Mouse (Mus musculus) lung, postnatal 36 days (tissue): Measurements from ENCODE around the gene Col15a1.

Source experiments
- DNase-seq: peaks from one replicate; pipeline ENCODE4 v3.0.0; 2022; ENCODE audit warnings: mixed read lengths

The Col15a1 gene

GRCm38 (mm10) chr4:47231322-47231721 lies 23.4 kb downstream of the Col15a1 start:
- no peak for DNase-seq

DNA sequence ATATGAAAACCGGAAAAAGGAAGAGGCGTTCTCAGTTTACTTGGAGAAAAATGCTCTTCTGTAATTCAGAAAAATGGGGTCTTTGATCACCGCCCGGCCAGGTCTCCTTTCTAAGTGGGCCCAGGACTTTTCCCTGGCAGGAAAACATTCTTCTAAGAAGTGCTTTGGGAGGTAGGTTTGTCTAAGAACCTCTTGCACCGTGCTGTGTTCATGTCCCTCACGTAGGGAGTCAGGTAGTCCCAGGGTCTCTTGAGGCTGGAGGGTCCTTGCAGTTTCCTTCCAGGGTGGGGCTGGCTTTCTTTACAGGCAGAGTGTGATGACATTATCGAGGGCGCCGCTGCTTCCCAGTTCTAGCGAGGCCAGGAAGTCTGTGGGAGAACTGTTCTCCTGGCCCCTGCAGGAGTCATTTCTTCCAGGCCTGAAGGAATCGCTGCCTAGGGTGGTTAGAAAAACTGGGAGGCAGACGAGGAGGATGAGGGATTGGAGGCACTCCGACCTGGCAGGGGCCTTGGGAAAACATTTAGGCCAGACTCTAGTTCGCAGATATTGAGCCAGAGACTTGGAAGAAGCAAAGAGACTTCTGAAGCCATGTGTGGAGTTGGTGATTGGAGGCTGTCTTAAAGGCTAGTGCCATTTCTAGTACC lies 25.4 kb downstream of the Col15a1 start:
- no peak for DNase-seq

DNA sequence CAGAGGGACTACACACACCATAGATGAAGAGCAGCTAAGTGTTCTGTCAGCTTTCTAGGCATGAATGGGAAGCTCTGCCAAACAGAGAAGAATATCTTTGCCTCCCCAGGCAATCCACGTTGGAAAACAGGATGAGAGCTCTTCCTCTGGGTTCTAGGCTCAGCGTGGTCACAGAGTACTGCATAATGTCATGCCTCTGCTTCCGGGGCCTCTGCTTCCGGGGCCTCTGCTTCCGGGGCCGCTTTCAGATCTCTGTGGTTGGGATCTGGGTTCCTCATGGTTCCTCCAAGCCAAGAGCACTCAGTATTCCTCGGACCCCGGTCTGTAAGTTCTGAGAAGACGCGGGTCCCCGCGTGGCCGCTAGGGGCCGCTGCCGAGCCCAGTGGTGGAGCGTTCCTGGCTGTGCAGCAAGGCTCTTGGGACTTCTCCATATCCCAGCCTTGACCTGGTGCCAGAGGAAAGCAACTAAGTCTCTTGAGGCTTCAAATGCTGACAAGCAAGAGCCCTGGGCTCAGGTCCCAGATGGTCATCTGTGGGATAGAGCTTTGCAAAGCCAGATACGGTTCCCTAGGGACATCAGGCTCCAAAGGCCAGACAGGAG lies 26.8 kb downstream of the Col15a1 start:
- peak; percentile 88 for DNase-seq

- no peak for DNase-seq
Measured at GRCm38 (mm10) chr4:47235312-47235711, 27.4 kb downstream of the Col15a1 start.

GRCm38 (mm10) chr4:47236104-47236503 lies 28.1 kb downstream of the Col15a1 start:
- DNase-seq, result no peak

GRCm38 (mm10) chr4:47237220-47237619 lies 29.3 kb downstream of the Col15a1 start:
- DNase-seq, result no peak

- no peak for DNase-seq
Measured at GRCm38 (mm10) chr4:47239114-47239513, 31.2 kb downstream of the Col15a1 start.

GRCm38 (mm10) chr4:47240901-47241300 lies 32.9 kb downstream of the Col15a1 start:
- no peak for DNase-seq

- DNase-seq, result no peak
Measured at GRCm38 (mm10) chr4:47242127-47242526, 34.2 kb downstream of the Col15a1 start.

- no peak for DNase-seq
Measured at GRCm38 (mm10) chr4:47244651-47245050, 36.7 kb downstream of the Col15a1 start.

GRCm38 (mm10) chr4:47245621-47246020 lies 37.7 kb downstream of the Col15a1 start:
- no peak for DNase-seq

GRCm38 (mm10) chr4:47246811-47247210 lies 38.9 kb downstream of the Col15a1 start:
- DNase-seq, result no peak

- DNase-seq, result no peak
Measured at GRCm38 (mm10) chr4:47247574-47247973, 39.6 kb downstream of the Col15a1 start.

- no peak for DNase-seq
Measured at GRCm38 (mm10) chr4:47249193-47249592, 41.2 kb downstream of the Col15a1 start.

DNA sequence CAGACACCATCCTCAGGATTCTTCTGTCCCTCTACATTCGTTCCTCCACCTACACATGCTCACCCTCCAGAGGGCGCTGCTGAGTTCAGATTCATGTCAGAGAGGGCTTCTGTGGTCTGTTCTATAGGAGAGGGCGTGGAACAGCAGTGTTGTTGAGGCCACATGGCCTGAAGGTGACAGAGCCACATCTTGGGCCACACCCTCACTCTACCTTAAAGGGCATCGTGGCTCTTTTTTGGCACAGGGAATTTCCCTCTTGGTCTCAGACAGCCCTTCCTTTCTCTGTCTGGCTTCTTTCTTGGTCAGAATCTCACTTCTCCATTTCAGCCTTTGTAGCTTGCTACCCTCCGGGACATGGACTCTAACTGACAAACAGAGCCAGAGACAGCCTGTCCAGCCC lies 43.1 kb downstream of the Col15a1 start:
- peak; percentile 92 for DNase-seq

DNA sequence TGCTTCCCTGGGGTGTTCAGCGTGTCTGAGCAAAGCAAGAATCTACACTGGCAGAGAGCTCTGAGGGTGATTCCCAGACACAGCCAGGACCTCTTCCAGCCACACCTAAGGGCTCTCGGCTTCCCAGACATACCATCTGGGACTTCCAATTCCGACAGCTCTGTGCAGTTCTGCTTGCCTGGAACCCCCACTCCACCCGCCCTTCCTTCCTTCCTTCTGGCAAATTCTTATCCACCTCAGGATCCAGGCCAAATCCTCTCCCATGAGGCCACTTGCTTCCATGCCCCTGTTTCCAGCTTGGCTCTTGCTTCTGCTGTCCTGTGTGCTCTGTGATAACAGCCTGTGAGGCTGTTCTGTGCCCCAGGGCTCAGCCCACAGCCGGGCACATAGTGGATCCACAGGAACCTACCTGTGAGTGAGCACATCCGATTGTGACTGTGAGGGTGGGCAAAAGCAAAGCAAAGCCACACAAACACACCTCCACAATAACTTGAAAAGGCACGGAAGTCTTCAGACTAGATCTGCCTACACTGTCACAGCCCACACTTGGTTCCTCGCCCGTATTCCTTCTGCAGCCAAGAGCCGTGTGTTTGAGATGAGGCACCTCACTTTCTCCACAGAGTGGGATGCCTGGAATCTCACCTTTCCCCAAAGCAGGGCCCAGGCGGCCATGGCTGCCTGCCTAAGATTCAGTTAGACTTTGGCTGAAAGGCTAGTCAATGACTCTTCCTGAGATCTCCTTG lies 43.9 kb downstream of the Col15a1 start:
- DNase-seq, result peak; percentile 51

GRCm38 (mm10) chr4:47252627-47253026 lies 44.7 kb downstream of the Col15a1 start:
- DNase-seq, result no peak

DNA sequence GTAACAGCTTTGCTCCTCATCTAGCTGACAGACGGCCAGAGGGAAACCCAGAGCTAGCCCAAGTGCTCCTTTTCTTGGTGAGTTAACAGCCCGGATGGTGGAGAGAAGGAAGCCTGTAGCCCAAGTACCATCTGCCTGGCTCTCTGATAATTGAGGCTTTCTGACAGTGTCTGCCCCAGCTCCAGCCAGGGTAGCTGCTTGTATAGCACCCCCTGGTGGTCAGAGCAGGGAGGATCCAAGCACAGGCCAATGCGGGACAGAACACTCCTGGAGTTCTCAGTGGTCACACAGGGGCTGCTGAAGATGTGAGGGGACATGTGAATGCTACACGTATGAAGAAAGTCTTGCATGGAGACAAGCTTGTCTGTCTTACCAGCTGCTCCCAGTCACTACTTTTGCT lies 47.7 kb downstream of the Col15a1 start:
- DNase-seq, result peak; percentile 89

GRCm38 (mm10) chr4:47258201-47258600 lies 50.2 kb downstream of the Col15a1 start:
- no peak for DNase-seq

DNA sequence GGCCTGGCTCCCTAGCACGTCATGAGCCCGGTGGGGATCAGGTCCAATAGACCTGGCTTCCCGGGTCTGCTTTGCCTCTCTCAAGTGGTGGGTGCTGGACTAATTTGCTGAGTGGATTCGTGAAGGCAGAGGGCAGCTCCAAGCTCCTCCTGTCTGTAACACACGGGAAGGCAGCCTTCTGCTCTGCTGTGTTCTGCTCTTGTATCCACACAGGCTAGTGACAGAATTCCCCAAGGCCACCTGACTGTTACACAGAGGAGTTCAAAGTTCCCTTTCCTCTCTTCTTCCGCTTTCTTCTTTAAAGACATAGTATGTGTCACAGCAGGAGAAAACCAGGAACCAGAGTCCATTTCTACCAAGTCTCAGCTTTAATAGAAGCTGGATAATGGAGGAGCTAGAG lies 53.1 kb downstream of the Col15a1 start:
- DNase-seq, result peak; percentile 52

- peak; percentile 35 for DNase-seq
Measured at GRCm38 (mm10) chr4:47261919-47262318, 54.0 kb downstream of the Col15a1 start.

GRCm38 (mm10) chr4:47265555-47265954 lies 57.6 kb downstream of the Col15a1 start:
- no peak for DNase-seq

DNA sequence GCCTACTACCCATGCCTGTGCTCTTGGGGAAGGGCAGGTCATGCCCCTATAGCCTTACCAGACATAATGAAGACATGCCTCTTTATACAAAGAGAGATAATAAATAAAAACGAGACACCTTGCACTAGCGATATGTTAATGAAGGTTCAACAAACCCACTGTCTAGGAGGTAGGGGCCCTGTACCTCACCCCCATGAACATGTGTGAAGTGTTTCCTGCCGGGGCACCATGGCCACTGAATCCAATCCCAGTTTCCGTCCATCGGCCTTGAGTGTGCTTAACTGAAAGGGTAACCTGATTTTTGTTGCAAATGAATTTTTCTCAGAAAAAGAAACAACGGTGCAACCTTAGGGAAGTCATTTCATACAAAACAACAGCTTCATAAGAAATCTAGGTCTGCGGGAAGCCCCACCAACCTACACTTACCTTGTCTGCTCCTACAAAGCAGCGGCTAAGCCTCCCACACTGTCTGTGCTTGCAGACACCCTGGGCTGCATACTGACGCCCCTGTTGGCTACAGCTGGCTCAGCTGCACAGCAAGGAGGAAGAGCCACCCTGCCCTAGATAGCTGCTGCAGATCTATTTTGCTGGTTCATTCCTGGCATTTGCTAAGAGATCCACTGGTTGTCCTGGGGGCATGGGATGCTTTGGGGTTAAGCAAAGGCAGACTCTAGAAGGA lies 64.6 kb downstream of the Col15a1 start:
- peak; percentile 33 for DNase-seq

GRCm38 (mm10) chr4:47273795-47274194 lies 65.8 kb downstream of the Col15a1 start:
- no peak for DNase-seq
